Mouse (Mus musculus) lung, adult 18-20 months (tissue): ENCODE results near the gene Hist1h2aa.

ENCODE experiments used
- DNase-seq, 2 experiments: peaks; one replicate each; pipeline ENCODE4 v3.0.0; 2022; ENCODE audit warnings: mixed read lengths in 2 of 2

The Hist1h2aa gene

DNA sequence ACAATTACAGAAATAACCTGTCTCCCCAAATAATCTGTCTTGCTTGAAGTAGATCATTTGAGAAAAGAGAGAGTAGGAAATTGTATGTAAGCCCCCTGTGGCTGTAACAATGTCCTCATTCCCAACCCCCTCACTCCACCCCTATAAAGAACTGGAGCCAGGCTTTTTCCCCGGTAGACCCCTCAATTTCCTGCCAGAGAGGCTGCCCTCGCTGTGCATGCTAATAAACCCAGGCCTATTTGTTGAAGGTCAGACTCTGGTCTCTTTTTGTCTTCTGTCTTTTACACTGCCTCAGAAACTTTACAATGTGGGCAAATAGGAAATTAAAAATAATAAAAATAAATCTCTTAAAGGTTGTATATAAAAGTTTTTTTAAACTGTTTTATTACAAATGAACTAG, 12.0 kb downstream of the Hist1h2aa start:
- DNase-seq: no peak

DNA sequence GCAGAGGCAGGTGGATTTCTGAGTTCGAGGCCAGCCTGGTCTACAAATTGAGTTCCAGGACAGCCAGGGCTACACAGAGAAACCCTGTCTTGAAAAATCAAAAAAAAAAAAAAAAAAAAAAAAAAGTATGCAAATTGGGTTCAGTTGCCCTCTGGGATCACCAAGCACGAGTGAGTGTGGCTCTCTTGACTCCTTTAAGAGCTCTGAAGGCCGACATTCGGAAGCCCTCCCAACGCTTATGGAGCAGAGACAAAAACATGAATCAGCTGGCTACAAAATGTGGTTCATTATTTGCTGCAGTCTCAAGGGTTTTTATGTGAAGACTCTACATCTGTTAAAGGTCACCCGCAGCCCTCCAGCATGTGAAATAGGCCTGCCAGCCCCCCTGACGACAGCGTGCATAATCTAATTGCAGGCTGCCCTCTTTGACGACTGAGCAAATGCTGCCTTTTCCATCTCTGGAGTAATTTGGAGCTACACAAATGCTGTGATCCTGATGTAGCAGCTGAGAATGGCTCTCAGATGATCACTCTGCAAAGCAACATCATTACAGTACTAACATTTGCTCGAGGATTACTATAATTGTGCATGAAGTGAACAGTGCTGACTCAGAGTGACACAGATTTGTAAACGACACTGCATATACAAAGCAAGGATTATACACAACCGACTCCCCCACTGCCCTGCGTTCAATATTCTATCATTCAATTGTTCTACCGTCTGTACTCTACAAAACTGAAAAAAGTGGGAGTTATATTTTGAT, 15.4 kb downstream of the Hist1h2aa start:
- DNase-seq: no peak

- peak in 1 of 2 experiments; percentile 12 for DNase-seq
These were observed 16.7 kb downstream of the Hist1h2aa start for GRCm38 (mm10) chr13:23950928-23951327.

DNA sequence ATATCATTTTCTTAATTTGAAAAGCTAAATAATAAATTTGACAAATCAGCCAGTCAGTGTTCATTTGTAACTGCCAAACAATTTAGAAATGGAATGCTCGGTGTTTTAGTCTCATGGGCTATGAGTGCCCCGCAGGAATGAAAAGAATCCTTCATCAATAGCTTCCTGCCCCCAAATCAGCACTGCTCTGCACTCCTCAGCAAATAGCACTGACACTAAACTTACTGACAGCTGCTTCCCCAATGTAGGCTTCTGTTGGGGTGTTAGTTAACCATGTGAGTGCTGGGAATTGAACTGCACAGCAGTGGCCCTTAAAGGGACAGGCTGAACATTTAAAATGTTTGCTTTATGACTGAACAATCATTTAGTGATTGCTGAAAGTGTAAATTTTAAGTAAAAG, 25.5 kb downstream of the Hist1h2aa start:
- no peak for DNase-seq

GRCm38 (mm10) chr13:23964909-23965308, 30.6 kb downstream of the Hist1h2aa start:
- no peak for DNase-seq

GRCm38 (mm10) chr13:23971870-23972269, 37.6 kb downstream of the Hist1h2aa start:
- no peak for DNase-seq

GRCm38 (mm10) chr13:23972271-23972670, 38.0 kb downstream of the Hist1h2aa start:
- DNase-seq: no peak
